Mouse (Mus musculus) spleen, adult 2 months (tissue): ENCODE results near the gene Mrps15.

Source experiments
- CTCF ChIP-seq: fragments of 200-500 bp; IDR thresholded peaks from 2 replicates; pipeline ENCODE4 v1.5.1; 2011; ENCODE audit warnings: mild to moderate bottlenecking, inconsistent platforms; ENCODE audit not compliant: insufficient read depth, insufficient read length, insufficient replicate concordance; ENCODE audit errors: extremely low read depth
- POLR2A ChIP-seq: fragments of 200-500 bp; IDR thresholded peaks from 2 replicates; pipeline ENCODE4 v1.6.1; 2011; ENCODE audit warnings: low read depth, low read length, inconsistent platforms

- TF ChIP-seq CTCF = no peak
- no peak for TF ChIP-seq POLR2A
Observed at GRCm38 (mm10) chr4:125997826-125998225, 48.9 kb upstream of the Mrps15 start.
